Mouse (Mus musculus): ENCODE results near the gene Ms4a15. TPM values are rescaled to one million over a fixed set of nuclear protein-coding genes. Genes with fewer than 3 reads are reported as not detected.

Ms4a15 gene
- not detected for total RNA-seq (2023)

GRCm38 (mm10) chr19:10993150-10993549, at the start of gene Ms4a15:
Gene Ms4a15 (minus strand): TSS chr19:10993250.

GRCm38 (mm10) chr19:11017891-11018290, 24.8 kb upstream of the Ms4a15 start, which contains the start of gene Ms4a18:
Gene Ms4a18 (minus strand): TSS chr19:11018031.

GRCm38 (mm10) chr19:10974238-10974865, 18.7 kb downstream of the Ms4a15 start, which contains the start of gene Ms4a10:
Gene Ms4a10 (minus strand): TSS chr19:10974670.

DNA sequence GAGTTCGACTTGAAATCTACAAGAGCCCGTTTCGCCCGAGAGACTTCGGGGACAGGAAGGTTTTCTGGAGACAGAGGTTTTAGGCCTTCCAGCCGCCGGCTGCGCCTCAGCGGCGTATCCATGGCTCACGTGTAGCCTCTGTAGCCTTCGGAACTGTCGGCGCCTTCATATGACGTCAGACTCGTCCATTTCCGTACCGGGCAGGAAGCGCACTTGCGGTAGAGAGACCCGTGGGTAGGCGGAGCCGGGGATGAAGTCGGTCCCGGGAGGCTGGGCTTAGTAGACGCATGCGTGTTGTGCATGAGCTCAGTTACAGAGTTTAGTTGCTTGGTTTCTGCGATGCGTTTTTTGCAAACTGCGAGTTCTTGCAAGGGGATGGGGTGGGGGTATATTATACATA, 43.9 kb downstream of the Ms4a15 start, which contains the start of gene Ccdc86:
TSS of gene Ccdc86 (minus strand) at position 155 of the 400 bp plus-strand sequence.

GRCm38 (mm10) chr19:10937110-10937563, 55.9 kb downstream of the Ms4a15 start, which contains the start of gene Ptgdr2:
Gene Ptgdr2 (plus strand): TSS chr19:10937160.

Other genes starting within 250 kb of the Ms4a15 start
- gene Cd6, start 163.2 kb downstream of the Ms4a15 start, total RNA-seq (2023), result under 1 TPM; 0.21 to 0.82 TPM
- 100 to 1,000 TPM; 139 to 150 TPM for gene Slc15a3, start 153.5 kb downstream of the Ms4a15 start, total RNA-seq (2023)
- gene Tmem132a, start 123.3 kb downstream of the Ms4a15 start, total RNA-seq (2023), result 1 to 10 TPM; 1.7 to 3.2 TPM
- 10 to 100 TPM; 65.0 to 80.6 TPM for gene Tmem109, start 111.2 kb downstream of the Ms4a15 start, total RNA-seq (2023)
- 10 to 100 TPM; 76.7 to 80.8 TPM for gene Prpf19, start 98.0 kb downstream of the Ms4a15 start, total RNA-seq (2023)
- not detected for gene Zp1, start 72.6 kb downstream of the Ms4a15 start, total RNA-seq (2023)
- gene Ptgdr2, start 56.1 kb downstream of the Ms4a15 start, total RNA-seq (2023), result not detected
- 10 to 100 TPM; 27.2 to 34.8 TPM for gene Ccdc86, start 44.0 kb downstream of the Ms4a15 start, total RNA-seq (2023)
- not detected for gene Ms4a10, start 18.6 kb downstream of the Ms4a15 start, total RNA-seq (2023)
- gene Ms4a18, start 24.8 kb upstream of the Ms4a15 start, total RNA-seq (2023), result not detected
- 10 to 100 TPM; 89.5 to 96.5 TPM for gene Ms4a8a, start 87.9 kb upstream of the Ms4a15 start, total RNA-seq (2023)
- not detected for gene 1700017D01Rik, start 137.6 kb upstream of the Ms4a15 start, total RNA-seq (2023)
- gene 1700025F22Rik, start 172.1 kb upstream of the Ms4a15 start, total RNA-seq (2023), result not detected
- not detected for gene Ms4a13, start 203.5 kb upstream of the Ms4a15 start, total RNA-seq (2023)
- not detected for gene Ms4a12, start 239.2 kb upstream of the Ms4a15 start, total RNA-seq (2023)